Mouse (Mus musculus) liver, embryonic 12.5 days (tissue): Measurements from ENCODE around the gene Aars2. TPM values are rescaled to one million over a fixed set of nuclear protein-coding genes. Genes with fewer than 3 reads are reported as not detected.

Experiments used
- ATAC-seq: fragments of 200-750 bp; cut with Nextera tagmentation; 2 replicates; pipeline ENCODE4 v1.8.0; 2017; ENCODE audit warnings: moderate number of reproducible peaks, mild to moderate bottlenecking, moderate library complexity
- H3K27ac ChIP-seq: fragments of 300-500 bp; sonication (generic); 2 replicates; pipeline ENCODE4 v1.5.1; 2016; ENCODE audit warnings: mild to moderate bottlenecking
- H3K27me3 ChIP-seq: fragments of 300-500 bp; sonication (generic); replicated peaks from 2 replicates; pipeline ENCODE4 v1.6.1; 2016; ENCODE audit warnings: mild to moderate bottlenecking, moderate library complexity
- H3K36me3 ChIP-seq: fragments of 300-500 bp; sonication (generic); 2 replicates; pipeline ENCODE4 v1.6.1; 2016; ENCODE audit warnings: mild to moderate bottlenecking, moderate library complexity
- H3K4me1 ChIP-seq: fragments of 300-500 bp; sonication (generic); 2 replicates; pipeline ENCODE4 v1.6.1; 2016
- H3K4me2 ChIP-seq: fragments of 300-500 bp; sonication (generic); 2 replicates; pipeline ENCODE4 v1.6.1; 2016; ENCODE audit warnings: mild to moderate bottlenecking, moderate library complexity
- H3K4me3 ChIP-seq: fragments of 300-500 bp; sonication (generic); 2 replicates; pipeline ENCODE4 v1.5.1; 2016; ENCODE audit warnings: mild to moderate bottlenecking, moderate library complexity
- H3K9ac ChIP-seq: fragments of 300-500 bp; sonication (generic); 2 replicates; pipeline ENCODE4 v1.6.1; 2016; ENCODE audit warnings: mild to moderate bottlenecking, moderate library complexity
- H3K9me3 ChIP-seq: fragments of 300-500 bp; sonication (generic); replicated peaks from 2 replicates; pipeline ENCODE4 v1.6.1; 2016; ENCODE audit warnings: mild to moderate bottlenecking, moderate library complexity
- WGBS: fragments of 180-500 bp; shearing (Covaris S2); methylation state at CpG from one replicate; pipeline ENCODE4 v1.1.7; 2016; ENCODE audit not compliant: insufficient replicate concordance; 5-methylcytosine and 5-hydroxymethylcytosine counted together
- polyA plus RNA-seq: library from polyadenylated mRNA; unstranded; fragments of >200 nt; fragmentation: Nextera tagmentation; extraction: Ambion mirVana; gene quantifications from 2 replicates; pipeline ENCODE4 v1.2.1, GENCODE M21; 2016

The Aars2 gene
- polyA plus RNA-seq, 1 experiment from 2014 or later = 13.6 TPM

GRCm38 (mm10) chr17:45503301-45503973 is 3.2 kb upstream of the Aars2 start:
- Histone ChIP-seq H3K9me3 (no peaks in the 10 kb centered on the region), H3K9ac (no peak overlapping the region), H3K27ac (no peak overlapping the region), H3K4me3 (no peak overlapping the region), H3K36me3 (peaks cover under 1% of the 10 kb centered on the region), H3K4me1 (peaks cover 27% of the 10 kb centered on the region), H3K27me3 (no peaks in the 10 kb centered on the region; the same call in 1 of the 2 replicates), H3K4me2 (no peak overlapping the region)
- no peak for ATAC-seq
- 11% methylated on average over 5 of the region's 5 CpGs for WGBS

GRCm38 (mm10) chr17:45505941-45506465 is 638 bp upstream of the Aars2 start:
- no peak for ATAC-seq
- Histone ChIP-seq H3K9ac (no peak overlapping the region), H3K4me1 (peaks cover 27% of the 10 kb centered on the region), H3K27ac (no peak overlapping the region), H3K27me3 (no peaks in the 10 kb centered on the region; the same call in 1 of the 2 replicates), H3K36me3 (peaks cover 22% of the 10 kb centered on the region), H3K4me2 (peak overlapping the region; percentile 52), H3K9me3 (no peaks in the 10 kb centered on the region), H3K4me3 (peak overlapping the region; percentile 72; the same call in 1 of the 2 replicates)
- 61% methylated on average over 6 of the region's 6 CpGs for WGBS

- WGBS = 83% methylated on average over 4 of the region's 4 CpGs
- Histone ChIP-seq H3K4me3 (no peak overlapping the region), H3K4me2 (no peak overlapping the region), H3K27me3 (no peaks in the 10 kb centered on the region), H3K4me1 (peaks cover 21% of the 10 kb centered on the region), H3K9ac (no peak overlapping the region), H3K27ac (no peak overlapping the region), H3K9me3 (no peaks in the 10 kb centered on the region), H3K36me3 (peaks cover 25% of the 10 kb centered on the region)
- no peak for ATAC-seq
Measured at GRCm38 (mm10) chr17:45510871-45511270, 4.2 kb downstream of the Aars2 start.

- Histone ChIP-seq H3K4me1 (peaks cover 17% of the 10 kb centered on the region), H3K27me3 (no peaks in the 10 kb centered on the region), H3K36me3 (peaks cover 32% of the 10 kb centered on the region), H3K9ac (no peak overlapping the region), H3K4me2 (no peak overlapping the region), H3K27ac (no peak overlapping the region), H3K9me3 (no peaks in the 10 kb centered on the region), H3K4me3 (no peak overlapping the region)
- WGBS = 76% methylated on average over 4 of the region's 4 CpGs
- no peak for ATAC-seq
Measured at GRCm38 (mm10) chr17:45511757-45512156, 5.1 kb downstream of the Aars2 start.

- no peak overlapping the region for H3K27ac ChIP-seq
- 51% methylated on average over 15 of the region's 15 CpGs for WGBS
Measured at GRCm38 (mm10) chr17:45515204-45515726, 8.6 kb downstream of the Aars2 start.

GRCm38 (mm10) chr17:45515806-45516205 is 9.2 kb downstream of the Aars2 start:
- Histone ChIP-seq H3K4me3 (no peak overlapping the region), H3K27me3 (no peaks in the 10 kb centered on the region), H3K9ac (no peak overlapping the region), H3K4me2 (no peak overlapping the region), H3K4me1 (peaks cover 19% of the 10 kb centered on the region), H3K27ac (no peak overlapping the region), H3K36me3 (peaks cover 48% of the 10 kb centered on the region), H3K9me3 (no peaks in the 10 kb centered on the region)
- 75% methylated on average over 10 of the region's 10 CpGs for WGBS
- ATAC-seq = no peak

More at GRCm38 (mm10) chr17:45515204-45515726, 8.6 kb downstream of the Aars2 start:
- Histone ChIP-seq H3K9ac (no peak overlapping the region), H3K9me3 (no peaks in the 10 kb centered on the region), H3K36me3 (peaks cover 48% of the 10 kb centered on the region), H3K4me3 (no peak overlapping the region), H3K27me3 (no peaks in the 10 kb centered on the region), H3K4me2 (no peak overlapping the region), H3K4me1 (peaks cover 19% of the 10 kb centered on the region)
- ATAC-seq = no peak

- H3K4me1 ChIP-seq = peaks cover 19% of the 10 kb centered on the region
- H3K27me3 ChIP-seq = no peaks in the 10 kb centered on the region
- no peak overlapping the region for H3K27ac ChIP-seq
- no peaks in the 10 kb centered on the region for H3K9me3 ChIP-seq
- WGBS = 48% methylated on average over 8 of the region's 8 CpGs
- no peak overlapping the region for H3K4me3 ChIP-seq
- ATAC-seq = no peak
- peaks cover 49% of the 10 kb centered on the region for H3K36me3 ChIP-seq
- H3K9ac ChIP-seq = no peak overlapping the region
- no peak overlapping the region for H3K4me2 ChIP-seq
Measured at GRCm38 (mm10) chr17:45516488-45516887, 9.8 kb downstream of the Aars2 start.

- no peak; the same call in 1 of the 2 replicates for ATAC-seq
- peaks cover 19% of the 10 kb centered on the region for H3K4me1 ChIP-seq
- H3K4me2 ChIP-seq = no peak overlapping the region
- H3K36me3 ChIP-seq = peaks cover 49% of the 10 kb centered on the region
- no peaks in the 10 kb centered on the region for H3K27me3 ChIP-seq
- no peaks in the 10 kb centered on the region for H3K9me3 ChIP-seq
- no peak overlapping the region for H3K9ac ChIP-seq
- no peak overlapping the region for H3K4me3 ChIP-seq
- H3K27ac ChIP-seq = no peak overlapping the region
- WGBS = 84% methylated on average over 21 of the region's 21 CpGs
Measured at GRCm38 (mm10) chr17:45517135-45517534, 10.5 kb downstream of the Aars2 start.

- Histone ChIP-seq H3K4me2 (no peak overlapping the region), H3K27me3 (no peaks in the 10 kb centered on the region), H3K4me3 (no peak overlapping the region), H3K9ac (no peak overlapping the region), H3K27ac (no peak overlapping the region), H3K4me1 (peaks cover 22% of the 10 kb centered on the region), H3K9me3 (no peaks in the 10 kb centered on the region), H3K36me3 (peaks cover 49% of the 10 kb centered on the region)
- 44% methylated on average over 28 of the region's 28 CpGs for WGBS
- ATAC-seq = no peak
Measured at GRCm38 (mm10) chr17:45517549-45518215, 11.0 kb downstream of the Aars2 start.

GRCm38 (mm10) chr17:45518766-45519475 is 12.3 kb downstream of the Aars2 start:
- Histone ChIP-seq H3K27me3 (peaks cover 7% of the 10 kb centered on the region), H3K4me2 (no peak overlapping the region), H3K9me3 (no peaks in the 10 kb centered on the region), H3K4me1 (peaks cover 31% of the 10 kb centered on the region), H3K4me3 (no peak overlapping the region), H3K9ac (no peak overlapping the region), H3K27ac (no peak overlapping the region), H3K36me3 (peaks cover 49% of the 10 kb centered on the region)
- 67% methylated on average over 12 of the region's 12 CpGs for WGBS
- no peak for ATAC-seq

- H3K27me3 ChIP-seq = peaks cover 19% of the 10 kb centered on the region
- peaks cover 28% of the 10 kb centered on the region for H3K4me1 ChIP-seq
- H3K9me3 ChIP-seq = no peaks in the 10 kb centered on the region
- no peak for ATAC-seq
- H3K36me3 ChIP-seq = peaks cover 49% of the 10 kb centered on the region
- no peak overlapping the region for H3K4me2 ChIP-seq
- no peak overlapping the region for H3K9ac ChIP-seq
- no peak overlapping the region for H3K27ac ChIP-seq
- no peak overlapping the region for H3K4me3 ChIP-seq
- WGBS = 73% methylated on average over 11 of the region's 11 CpGs
Measured at GRCm38 (mm10) chr17:45520136-45520535, 13.5 kb downstream of the Aars2 start.
